Mouse (Mus musculus) liver, postnatal 0 days (tissue): ENCODE measurements around the gene Acvr1b. TPM values are rescaled to one million over a fixed set of nuclear protein-coding genes. Genes with fewer than 3 reads are reported as not detected.

Experiments
- ATAC-seq: fragments of 200-750 bp; cut with Nextera tagmentation; 2 replicates; pipeline ENCODE4 v1.8.0; 2017; ENCODE audit warnings: mild to moderate bottlenecking, moderate library complexity
- DNase-seq: peaks from one replicate; pipeline ENCODE4 v3.0.0-alpha.2; 2016
- H3K27ac ChIP-seq: fragments of 300-500 bp; sonication (generic); 2 replicates; pipeline ENCODE4 v1.5.1; 2014; ENCODE audit warnings: antibody characterized with exemption, moderate library complexity, mild to moderate bottlenecking, low read depth
- H3K27me3 ChIP-seq: fragments of 300-500 bp; sonication (generic); 2 replicates; pipeline ENCODE4 v1.6.1; 2014; ENCODE audit warnings: low read length, control low read depth, mixed read lengths; ENCODE audit not compliant: insufficient read depth
- H3K36me3 ChIP-seq: fragments of 300-500 bp; sonication (generic); replicated peaks from 2 replicates; pipeline ENCODE4 v1.6.1; 2014; ENCODE audit warnings: mild to moderate bottlenecking, control low read depth, low read length, moderate library complexity, mixed read lengths; ENCODE audit not compliant: insufficient read depth
- H3K4me1 ChIP-seq: fragments of 300-500 bp; sonication (generic); 2 replicates; pipeline ENCODE4 v1.6.1; 2014; ENCODE audit warnings: antibody characterized with exemption, mild to moderate bottlenecking, control low read depth; ENCODE audit not compliant: insufficient read depth
- H3K4me2 ChIP-seq: fragments of 300-500 bp; sonication (generic); 2 replicates; pipeline ENCODE4 v1.6.1; 2014; ENCODE audit warnings: low read depth, mild to moderate bottlenecking, low read length, moderate library complexity, mixed read lengths
- H3K4me3 ChIP-seq: fragments of 300-500 bp; sonication (generic); 2 replicates; pipeline ENCODE4 v1.5.1; 2014; ENCODE audit warnings: low read depth, low read length
- H3K9ac ChIP-seq: fragments of 300-500 bp; sonication (generic); replicated peaks from 2 replicates; pipeline ENCODE4 v1.6.1; 2014; ENCODE audit warnings: mild to moderate bottlenecking, moderate library complexity
- H3K9me3 ChIP-seq: fragments of 300-500 bp; sonication (generic); 2 replicates; pipeline ENCODE4 v1.6.1; 2016; ENCODE audit warnings: mild to moderate bottlenecking, control low read depth, low read length, mixed read lengths
- CTCF ChIP-seq: sonication (generic); IDR thresholded peaks from 2 replicates; pipeline ENCODE4 v1.5.1; 2016; ENCODE audit warnings: antibody characterized with exemption, low read depth
- EP300 ChIP-seq: IDR thresholded peaks from 2 replicates; pipeline ENCODE4 v1.6.1; 2016; ENCODE audit warnings: antibody characterized with exemption, low read depth, mild to moderate bottlenecking
- WGBS: fragments of 180-500 bp; shearing (Covaris S2); extraction: QIAGEN DNeasy Blood & Tissue Kit; methylation state at CpG from one replicate; pipeline ENCODE4 v1.1.7; 2014; ENCODE audit not compliant: insufficient replicate concordance; 5-methylcytosine and 5-hydroxymethylcytosine counted together
- polyA plus RNA-seq: library from polyadenylated mRNA; unstranded; fragments of >200 nt; fragmentation: Nextera tagmentation; extraction: Ambion mirVana; gene quantifications from 2 replicates; pipeline ENCODE4 v1.2.1, GENCODE M21; 2015

Gene Acvr1b
- polyA plus RNA-seq, 1 experiment from 2014 or later, result 2.2 TPM

DNA sequence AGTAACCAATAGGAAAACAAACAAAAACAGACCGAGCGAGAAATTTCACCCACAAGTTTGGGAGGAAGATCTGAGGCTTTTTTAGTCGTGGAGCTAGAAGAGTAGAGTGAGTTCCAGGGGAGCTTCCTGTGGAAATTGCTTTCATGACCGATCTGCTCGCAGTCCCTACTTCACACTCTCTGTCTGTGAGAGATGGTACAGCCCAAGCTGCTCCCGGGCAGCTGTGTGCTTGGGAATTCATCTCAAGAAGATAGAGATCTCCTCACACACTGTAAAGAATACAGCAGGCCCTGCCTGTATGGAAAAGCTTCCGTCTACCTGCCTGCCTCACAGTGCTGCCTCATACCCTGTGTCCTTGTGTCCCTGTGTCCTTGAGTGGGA is 18.4 kb downstream of the Acvr1b start:
- TF ChIP-seq EP300 (no peak), CTCF (no peak)
- 57% methylated on average over 7 of the region's 7 CpGs for whole genome bisulfite sequencing
- Histone ChIP-seq H3K9me3 (no peaks in the 10 kb centered on the region), H3K4me3 (no peak overlapping the region), H3K36me3 (peaks cover 8% of the 10 kb centered on the region), H3K4me1 (peaks cover 54% of the 10 kb centered on the region), H3K9ac (no peak overlapping the region), H3K27me3 (no peaks in the 10 kb centered on the region), H3K27ac (no peak overlapping the region), H3K4me2 (no peak overlapping the region)
- DNase-seq (no peak), ATAC-seq (no peak)

- Histone ChIP-seq H3K9me3 (no peaks in the 10 kb centered on the region), H3K4me3 (no peak overlapping the region), H3K9ac (no peak overlapping the region), H3K36me3 (peaks cover 8% of the 10 kb centered on the region), H3K4me1 (peaks cover 54% of the 10 kb centered on the region), H3K27me3 (no peaks in the 10 kb centered on the region), H3K27ac (no peak overlapping the region), H3K4me2 (no peak overlapping the region)
- no peak for TF ChIP-seq CTCF
- no peak for TF ChIP-seq EP300
- 69% methylated on average over 7 of the region's 7 CpGs for WGBS
- DNase-seq (no peak), ATAC-seq (no peak)
Measured at GRCm38 (mm10) chr15:101192651-101193050, 18.8 kb downstream of the Acvr1b start.

GRCm38 (mm10) chr15:101193971-101194370 is 20.1 kb downstream of the Acvr1b start:
- Histone ChIP-seq H3K36me3 (peaks cover 8% of the 10 kb centered on the region), H3K27me3 (no peaks in the 10 kb centered on the region), H3K27ac (peak overlapping the region; percentile 57; the same call in 1 of the 2 replicates), H3K9me3 (no peaks in the 10 kb centered on the region), H3K9ac (no peak overlapping the region), H3K4me1 (peaks cover 54% of the 10 kb centered on the region), H3K4me3 (no peak overlapping the region), H3K4me2 (no peak overlapping the region)
- 68% methylated on average over 6 of the region's 6 CpGs for WGBS
- no peak for DNase-seq
- TF ChIP-seq CTCF, result no peak
- TF ChIP-seq EP300, result no peak
- ATAC-seq, result no peak

DNA sequence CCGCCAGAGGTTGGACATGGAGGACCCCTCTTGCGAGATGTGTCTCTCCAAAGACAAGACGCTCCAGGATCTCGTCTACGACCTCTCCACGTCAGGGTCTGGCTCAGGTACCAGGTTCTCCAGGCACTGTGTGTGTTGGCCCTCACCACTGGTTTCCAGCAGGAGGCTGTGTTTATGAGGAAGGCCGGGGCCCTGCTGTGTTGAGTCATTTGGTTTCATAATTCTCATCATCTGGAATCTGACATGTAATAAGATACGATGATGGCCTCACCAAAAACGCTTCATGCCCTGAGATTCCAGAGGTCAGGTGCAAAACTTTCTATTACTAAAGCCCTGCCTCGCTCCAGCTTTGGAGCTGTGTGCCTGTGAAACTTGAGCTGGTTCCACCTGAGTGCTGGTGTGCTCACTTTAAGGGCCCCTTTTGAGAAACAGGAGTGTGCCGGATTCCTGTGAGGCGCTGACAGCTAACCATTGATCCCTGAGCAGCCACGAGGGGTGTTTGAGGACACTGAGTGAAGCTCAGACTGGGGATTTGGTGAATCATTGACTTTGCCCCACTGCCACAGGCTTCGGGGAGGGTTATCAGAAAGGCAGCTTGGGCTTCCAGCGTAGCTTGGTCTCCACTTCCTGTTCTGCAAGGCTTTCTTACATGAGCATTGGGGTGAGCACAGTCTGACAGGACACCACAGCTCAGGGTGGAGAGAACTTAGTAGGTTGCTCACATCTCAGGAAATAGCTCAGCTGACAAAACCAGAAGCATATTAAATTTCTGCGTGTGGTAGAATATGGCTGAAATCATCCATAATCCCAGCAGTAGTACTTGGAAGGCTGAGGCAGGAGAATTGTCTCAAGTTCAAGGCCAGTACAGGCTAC is 21.3 kb downstream of the Acvr1b start:
- H3K4me1 ChIP-seq, result peaks cover 48% of the 10 kb centered on the region
- peaks cover 8% of the 10 kb centered on the region for H3K36me3 ChIP-seq
- peak overlapping the region; percentile 57 for H3K27ac ChIP-seq
- no peaks in the 10 kb centered on the region for H3K27me3 ChIP-seq
- 57% methylated on average over 16 of the region's 16 CpGs for WGBS
- H3K4me3 ChIP-seq, result no peak overlapping the region
- TF ChIP-seq CTCF (no peak), EP300 (no peak)
- no peak overlapping the region for H3K4me2 ChIP-seq
- ATAC-seq (peak; percentile 73), DNase-seq (peak; percentile 59)
- H3K9ac ChIP-seq, result no peak overlapping the region
- no peaks in the 10 kb centered on the region for H3K9me3 ChIP-seq

DNA sequence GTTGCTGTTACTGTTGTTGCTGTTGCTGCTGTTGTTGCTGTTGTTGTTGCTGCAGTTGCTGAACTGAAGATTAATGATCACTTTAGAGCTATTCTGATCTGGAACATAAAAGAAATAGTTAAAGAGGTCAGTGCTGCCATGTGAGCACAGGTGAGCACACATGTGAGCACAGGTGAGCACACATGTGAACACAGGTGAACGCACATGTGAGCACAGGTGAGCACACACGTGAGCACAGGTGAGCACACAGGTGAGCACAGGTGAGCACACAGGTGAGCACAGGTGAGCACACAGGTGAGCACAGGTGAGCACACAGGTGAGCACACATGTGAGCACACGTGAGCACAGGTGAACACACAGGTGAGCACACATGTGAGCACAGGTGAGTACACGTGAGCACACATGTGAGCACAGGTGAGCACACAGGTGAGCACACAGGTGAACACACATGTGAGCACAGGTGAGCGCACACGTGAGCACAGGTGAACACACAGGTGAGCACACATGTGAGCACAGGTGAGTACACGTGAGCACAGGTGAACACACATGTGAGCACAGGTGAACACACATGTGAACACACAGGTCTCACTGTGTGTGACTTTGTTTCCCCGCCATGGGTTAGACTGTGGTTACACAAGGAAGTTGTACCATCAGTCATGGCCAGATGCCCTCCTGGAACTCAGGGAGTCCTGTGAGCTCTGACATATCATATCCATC is 22.4 kb downstream of the Acvr1b start:
- DNase-seq (no peak), ATAC-seq (no peak)
- peak overlapping the region; percentile 57 for H3K27ac ChIP-seq
- H3K36me3 ChIP-seq, result peaks cover 16% of the 10 kb centered on the region
- H3K27me3 ChIP-seq, result no peaks in the 10 kb centered on the region
- TF ChIP-seq EP300, result no peak
- TF ChIP-seq CTCF, result no peak
- no peak overlapping the region for H3K4me3 ChIP-seq
- H3K4me2 ChIP-seq, result no peak overlapping the region
- H3K9ac ChIP-seq, result no peak overlapping the region
- H3K9me3 ChIP-seq, result no peaks in the 10 kb centered on the region
- peaks cover 38% of the 10 kb centered on the region for H3K4me1 ChIP-seq
- 82% methylated on average over 8 of the region's 8 CpGs for WGBS

- DNase-seq, result no peak
Measured at GRCm38 (mm10) chr15:101196961-101197360, 23.1 kb downstream of the Acvr1b start.

More at GRCm38 (mm10) chr15:101196961-101197360, 23.1 kb downstream of the Acvr1b start:
- Histone ChIP-seq H3K9ac (no peak overlapping the region), H3K4me1 (peaks cover 31% of the 10 kb centered on the region), H3K27ac (no peak overlapping the region), H3K27me3 (no peaks in the 10 kb centered on the region), H3K4me3 (no peak overlapping the region), H3K9me3 (no peaks in the 10 kb centered on the region), H3K4me2 (no peak overlapping the region), H3K36me3 (peaks cover 19% of the 10 kb centered on the region)
- TF ChIP-seq EP300, result no peak
- no peak for TF ChIP-seq CTCF
- ATAC-seq, result no peak
